Mouse (Mus musculus) limb, embryonic 10.5 days (tissue): ENCODE data around the gene Krtap9-3. TPM values are rescaled to one million over a fixed set of nuclear protein-coding genes. Genes with fewer than 3 reads are reported as not detected.

Source experiments
- DNase-seq: peaks from one replicate; pipeline ENCODE4 v3.0.0-alpha.2; 2017; ENCODE audit warnings: low spot score
- H3K27ac ChIP-seq: fragments of 300-500 bp; sonication (generic); 2 replicates; pipeline ENCODE4 v1.5.1; 2016; ENCODE audit warnings: mild to moderate bottlenecking
- H3K27me3 ChIP-seq: fragments of 300-500 bp; sonication (generic); 2 replicates; pipeline ENCODE4 v1.6.1; 2016; ENCODE audit warnings: low read depth, mild to moderate bottlenecking; ENCODE audit not compliant: poor library complexity, severe bottlenecking
- H3K36me3 ChIP-seq: fragments of 300-500 bp; sonication (generic); 2 replicates; pipeline ENCODE4 v1.6.1; 2016; ENCODE audit warnings: mild to moderate bottlenecking, moderate library complexity
- H3K4me1 ChIP-seq: fragments of 300-500 bp; sonication (generic); 2 replicates; pipeline ENCODE4 v1.6.1; 2016
- H3K4me3 ChIP-seq: fragments of 300-500 bp; sonication (generic); 2 replicates; pipeline ENCODE4 v1.5.1; 2016; ENCODE audit warnings: mild to moderate bottlenecking, moderate library complexity
- H3K9me3 ChIP-seq: fragments of 300-500 bp; sonication (generic); replicated peaks from 2 replicates; pipeline ENCODE4 v1.6.1; 2016; ENCODE audit warnings: mild to moderate bottlenecking
- WGBS: fragments of 180-500 bp; shearing (Covaris S2); methylation state at CpG from one replicate; pipeline ENCODE4 v1.1.7; 2016; 5-methylcytosine and 5-hydroxymethylcytosine counted together
- polyA plus RNA-seq: library from polyadenylated mRNA; unstranded; fragments of >200 nt; fragmentation: Nextera tagmentation; extraction: Ambion mirVana; gene quantifications from 2 replicates; pipeline ENCODE4 v1.2.1, GENCODE M21; 2016

The Krtap9-3 gene
- polyA plus RNA-seq, 1 experiment from 2014 or later = not detected

DNA sequence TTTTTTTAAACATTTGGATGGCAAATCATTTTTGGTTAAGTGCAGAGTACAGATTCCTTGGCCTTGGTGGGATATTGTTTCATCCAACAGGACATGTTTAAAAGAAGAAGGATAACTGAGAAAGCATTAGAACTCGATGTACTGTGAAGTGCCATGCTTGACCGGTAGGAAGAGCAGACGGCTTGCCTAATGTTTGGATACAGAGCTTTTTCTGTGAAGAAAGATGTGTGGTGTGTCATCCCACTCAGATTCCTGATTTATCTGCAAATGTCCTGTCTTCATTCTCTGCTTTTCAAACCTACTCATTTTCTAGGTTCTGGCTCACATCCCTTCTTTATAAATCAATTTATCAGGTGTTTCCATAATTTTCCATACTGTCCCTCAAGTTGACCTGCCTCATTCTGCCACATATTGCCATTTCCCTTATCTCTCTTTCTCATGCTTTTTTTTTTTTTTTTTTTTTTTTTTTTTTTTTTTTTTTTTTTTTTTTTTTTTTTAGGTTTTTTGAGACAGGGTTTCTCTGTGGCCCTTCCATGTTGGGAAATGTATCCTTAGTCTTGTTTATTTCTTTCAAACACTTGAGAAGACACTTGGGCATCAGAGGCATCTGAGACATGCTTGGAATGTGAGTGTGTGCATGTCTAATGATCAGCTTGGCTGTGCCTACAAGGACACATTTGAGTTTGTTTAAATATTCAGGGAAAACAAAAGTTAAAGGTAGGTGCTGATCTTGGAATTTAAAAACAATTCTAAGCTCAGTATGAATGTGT, 39.7 kb downstream of the Krtap9-3 start:
- no peaks in the 10 kb centered on the region for H3K36me3 ChIP-seq
- H3K4me3 ChIP-seq = no peak overlapping the region
- H3K27ac ChIP-seq = no peak overlapping the region
- H3K9me3 ChIP-seq = no peaks in the 10 kb centered on the region
- 88% methylated on average over 3 of the region's 3 CpGs for WGBS
- no peak for DNase-seq
- H3K27me3 ChIP-seq = no peaks in the 10 kb centered on the region
- no peaks in the 10 kb centered on the region for H3K4me1 ChIP-seq

DNA sequence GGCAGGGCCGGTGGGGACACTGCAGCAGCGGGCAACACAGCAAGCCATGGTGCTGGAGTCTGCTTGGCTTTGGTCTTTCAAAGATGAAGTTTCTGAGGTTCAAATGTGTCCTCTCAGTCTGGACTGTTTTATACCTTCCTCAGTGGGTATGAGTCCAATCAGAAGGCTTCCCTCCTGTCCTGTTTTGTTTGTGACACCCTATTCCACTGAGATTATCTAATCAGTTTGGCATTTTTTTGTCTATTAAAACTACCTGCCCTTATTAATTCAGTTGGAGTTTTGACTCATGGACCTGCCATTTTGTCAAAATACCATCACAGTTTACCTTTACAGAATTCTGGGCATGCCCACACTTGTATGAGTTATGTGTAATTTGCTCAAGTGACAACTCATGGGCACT, 41.2 kb downstream of the Krtap9-3 start, which contains the start of gene Krtap3-2:
TSS of gene Krtap3-2 (minus strand) at position 101 of the 400 bp plus-strand sequence.
- Histone ChIP-seq H3K4me3 (no peak within 1 kb of the TSS), H3K4me1 (no peaks in the 10 kb centered on the region), H3K27ac (no peak within 1 kb of the TSS), H3K27me3 (no peaks in the 10 kb centered on the region), H3K9me3 (no peaks in the 10 kb centered on the region), H3K36me3 (no peaks in the 10 kb centered on the region)
- DNase-seq = no peak
- whole genome bisulfite sequencing = 57% methylated on average over 2 of the region's 2 CpGs

DNA sequence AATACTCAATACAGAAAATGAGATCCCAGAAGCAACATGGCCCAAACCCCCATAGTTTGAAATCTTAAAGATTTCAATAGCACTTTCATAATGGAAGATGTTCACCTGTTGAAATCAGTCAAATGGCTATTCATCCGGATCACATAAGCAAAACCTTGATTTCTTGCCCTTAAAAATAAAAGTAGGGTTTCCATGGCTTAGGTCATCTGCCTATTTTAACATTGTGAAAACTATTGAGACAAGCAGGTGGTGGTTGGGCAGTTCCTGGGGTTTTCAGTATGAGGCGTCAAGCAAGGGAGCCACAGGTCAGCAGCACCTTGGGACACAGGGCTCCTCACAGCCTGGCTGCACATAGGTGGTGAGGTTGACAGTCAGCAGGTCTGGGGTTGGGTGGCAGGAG, 41.7 kb downstream of the Krtap9-3 start:
- Histone ChIP-seq H3K27me3 (no peaks in the 10 kb centered on the region), H3K4me3 (no peak overlapping the region), H3K9me3 (no peaks in the 10 kb centered on the region), H3K4me1 (no peaks in the 10 kb centered on the region), H3K36me3 (no peaks in the 10 kb centered on the region), H3K27ac (no peak overlapping the region)
- no peak for DNase-seq
- WGBS = 85% methylated on average over 2 of the region's 2 CpGs

DNA sequence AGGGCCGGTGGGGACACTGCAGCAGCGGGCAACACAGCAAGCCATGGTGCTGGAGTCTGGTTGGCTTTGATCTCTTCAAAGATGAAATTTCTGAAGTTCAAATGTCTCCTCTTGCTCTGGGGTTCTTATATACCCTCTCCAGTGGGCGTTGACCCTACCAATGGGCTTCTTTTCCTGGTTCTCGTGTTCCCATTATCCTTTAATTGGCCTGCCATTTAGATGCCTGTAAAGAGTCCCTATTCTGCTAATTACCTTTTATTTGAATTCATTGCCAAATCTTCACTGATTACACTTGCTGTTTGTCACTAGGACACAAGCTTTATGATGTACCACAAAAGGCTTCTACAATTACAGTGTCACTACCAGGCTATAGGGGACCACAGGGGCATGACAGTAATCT, 47.1 kb downstream of the Krtap9-3 start, which contains the start of gene Krtap3-3:
TSS of gene Krtap3-3 (minus strand) at position 101 of the 400 bp plus-strand sequence.
- Histone ChIP-seq H3K4me1 (no peaks in the 10 kb centered on the region), H3K4me3 (no peak within 1 kb of the TSS), H3K27me3 (no peaks in the 10 kb centered on the region), H3K36me3 (no peaks in the 10 kb centered on the region), H3K9me3 (no peaks in the 10 kb centered on the region), H3K27ac (no peak within 1 kb of the TSS)
- 60% methylated on average over 4 of the region's 4 CpGs for WGBS
- DNase-seq = no peak

DNA sequence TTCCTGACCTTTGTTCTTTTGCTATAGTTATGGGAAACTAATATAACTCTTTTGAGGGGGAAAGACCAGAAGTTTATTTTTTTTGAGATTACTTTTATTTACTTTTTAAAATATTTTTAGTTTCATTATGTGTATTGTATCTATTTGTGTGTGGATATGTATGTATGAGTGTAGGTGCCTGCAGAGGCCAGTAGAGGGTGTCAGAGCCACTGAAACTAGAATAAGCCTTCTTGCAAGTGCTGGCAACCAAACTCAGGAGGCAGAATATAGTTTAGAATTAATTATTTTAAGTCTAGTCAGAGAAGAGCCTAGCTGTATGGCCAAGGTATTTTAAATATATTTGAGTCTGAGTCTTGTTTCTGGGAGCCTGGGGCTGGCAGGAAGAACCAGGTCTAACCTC, 50.0 kb downstream of the Krtap9-3 start:
- DNase-seq = no peak
- Histone ChIP-seq H3K27me3 (no peaks in the 10 kb centered on the region), H3K36me3 (no peaks in the 10 kb centered on the region), H3K9me3 (no peaks in the 10 kb centered on the region), H3K27ac (no peak overlapping the region), H3K4me1 (no peaks in the 10 kb centered on the region), H3K4me3 (no peak overlapping the region)

Other genes starting within 250 kb of the Krtap9-3 start
- gene Krt27, start 247.0 kb downstream of the Krtap9-3 start, polyA plus RNA-seq = not detected in 2 replicates
- 0.11 and 0.20 TPM in 2 replicates for gene Krt28, start 223.2 kb downstream of the Krtap9-3 start, polyA plus RNA-seq
- 18.7 and 20.5 TPM in 2 replicates for gene Krt10, start 208.7 kb downstream of the Krtap9-3 start, polyA plus RNA-seq
- not detected in 2 replicates for gene Krt12, start 175.8 kb downstream of the Krtap9-3 start, polyA plus RNA-seq
- 0.26 and 0.59 TPM in 2 replicates for gene Krt20, start 160.0 kb downstream of the Krtap9-3 start, polyA plus RNA-seq
- 0.81 and 1.4 TPM in 2 replicates for gene Krt23, start 105.0 kb downstream of the Krtap9-3 start, polyA plus RNA-seq
- 0.16 and 0.20 TPM in 2 replicates for gene Krt39, start 76.8 kb downstream of the Krtap9-3 start, polyA plus RNA-seq
- not detected in 2 replicates for gene Krt40, start 54.9 kb downstream of the Krtap9-3 start, polyA plus RNA-seq
- gene Krtap3-3, start 47.2 kb downstream of the Krtap9-3 start, polyA plus RNA-seq = not detected in 2 replicates
- not detected in 2 replicates for gene Krtap3-2, start 41.3 kb downstream of the Krtap9-3 start, polyA plus RNA-seq
- not detected in 2 replicates for gene Gm11939, start 38.6 kb downstream of the Krtap9-3 start, polyA plus RNA-seq
- not detected in 2 replicates for gene Krtap3-1, start 31.5 kb downstream of the Krtap9-3 start, polyA plus RNA-seq
- gene Krtap1-5, start 17.1 kb downstream of the Krtap9-3 start, polyA plus RNA-seq = not detected in 2 replicates
- gene Krtap1-4, start 14.5 kb downstream of the Krtap9-3 start, polyA plus RNA-seq = not detected in 2 replicates
- gene Krtap1-3, start 6.8 kb downstream of the Krtap9-3 start, polyA plus RNA-seq = not detected in 2 replicates
- not detected in 2 replicates for gene Gm11938, start 5.2 kb upstream of the Krtap9-3 start, polyA plus RNA-seq
- gene Gm11937, start 12.1 kb upstream of the Krtap9-3 start, polyA plus RNA-seq = not detected in 2 replicates
- gene Krtap2-4, start 16.7 kb upstream of the Krtap9-3 start, polyA plus RNA-seq = not detected in 2 replicates
- not detected in 2 replicates for gene Gm11562, start 22.3 kb upstream of the Krtap9-3 start, polyA plus RNA-seq
- gene Krtap4-1, start 30.1 kb upstream of the Krtap9-3 start, polyA plus RNA-seq = not detected in 2 replicates
- gene Krtap4-2, start 37.0 kb upstream of the Krtap9-3 start, polyA plus RNA-seq = not detected in 2 replicates
- not detected in 2 replicates for gene Krtap4-7, start 46.0 kb upstream of the Krtap9-3 start, polyA plus RNA-seq
- not detected in 2 replicates for gene Gm11555, start 52.1 kb upstream of the Krtap9-3 start, polyA plus RNA-seq
- gene Gm11563, start 60.9 kb upstream of the Krtap9-3 start, polyA plus RNA-seq = not detected in 2 replicates
- gene Krtap4-6, start 67.9 kb upstream of the Krtap9-3 start, polyA plus RNA-seq = not detected in 2 replicates
- not detected in 2 replicates for gene Gm14190, start 92.6 kb upstream of the Krtap9-3 start, polyA plus RNA-seq
- gene Gm14180, start 136.2 kb upstream of the Krtap9-3 start, polyA plus RNA-seq = not detected in 2 replicates
- not detected in 2 replicates for gene Gm11595, start 174.8 kb upstream of the Krtap9-3 start, polyA plus RNA-seq
- gene Krtap4-8, start 182.6 kb upstream of the Krtap9-3 start, polyA plus RNA-seq = not detected in 2 replicates
- gene Krtap4-9, start 187.1 kb upstream of the Krtap9-3 start, polyA plus RNA-seq = not detected in 2 replicates
- gene Gm11596, start 195.4 kb upstream of the Krtap9-3 start, polyA plus RNA-seq = not detected in 2 replicates
- not detected in 2 replicates for gene Gm11569, start 200.8 kb upstream of the Krtap9-3 start, polyA plus RNA-seq
- gene Gm11554, start 206.3 kb upstream of the Krtap9-3 start, polyA plus RNA-seq = not detected in 2 replicates
- gene Krtap4-13, start 211.8 kb upstream of the Krtap9-3 start, polyA plus RNA-seq = not detected in 2 replicates
- gene Gm11564, start 217.6 kb upstream of the Krtap9-3 start, polyA plus RNA-seq = not detected in 2 replicates
- gene 2300003K06Rik, start 240.0 kb upstream of the Krtap9-3 start, polyA plus RNA-seq = not detected in 2 replicates